Mouse (Mus musculus): ENCODE results near the gene Fgfr2. TPM values are rescaled to one million over a fixed set of nuclear protein-coding genes. Genes with fewer than 3 reads are reported as not detected.

Fgfr2 gene
- polyA plus RNA-seq, 1 experiment: 14.7 TPM

DNA sequence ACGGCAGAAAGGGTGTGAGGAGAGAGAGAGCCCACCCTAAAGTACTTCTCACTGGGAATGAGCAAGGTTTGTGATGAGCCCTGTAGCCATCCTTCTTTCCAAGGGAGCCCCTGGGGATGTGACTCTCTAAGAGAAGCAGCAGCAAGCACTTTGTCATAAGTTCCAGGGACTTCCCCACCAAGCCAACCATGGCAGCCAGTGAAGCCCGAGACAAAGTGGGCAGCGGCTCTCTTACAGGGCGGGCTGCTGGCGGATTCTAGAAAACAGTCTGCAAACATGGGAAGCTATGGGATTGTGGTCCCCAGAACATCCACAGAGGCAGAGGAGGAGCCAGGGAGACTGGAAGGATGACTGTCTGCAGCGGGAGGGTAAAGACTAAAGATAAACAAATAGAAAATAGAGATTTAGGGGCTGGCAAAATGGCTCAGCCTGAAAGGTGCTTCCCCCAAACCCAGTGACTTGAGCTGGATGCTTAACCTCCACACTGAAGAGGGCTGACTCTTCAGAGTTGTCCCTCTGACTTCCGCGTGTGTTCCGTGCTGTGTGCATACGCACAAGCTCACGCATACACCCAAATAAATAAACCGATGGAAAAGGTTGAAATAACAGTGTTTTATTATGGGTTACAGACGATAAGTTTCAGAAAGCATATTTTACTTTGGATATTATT lies 2427.3 kb downstream of the Fgfr2 start:
- Histone ChIP-seq H3K27ac (ENCODE audit: insufficient read depth, low read depth, low read length) (no peak overlapping the region), H3K4me1 (ENCODE audit: control insufficient read depth, insufficient read depth, insufficient read length, low read length) (no peaks in the 10 kb centered on the region; the same call in 1 of the 2 replicates), H3K27me3 (ENCODE audit: control insufficient read depth, insufficient read depth, low read length) (no peaks in the 10 kb centered on the region), H3K36me3 (ENCODE audit: control insufficient read depth, insufficient read depth, low read length) (no peaks in the 10 kb centered on the region; the same call in 1 of the 2 replicates), H3K4me3 (ENCODE audit: low read depth, low read length) (no peak overlapping the region)
- TF ChIP-seq CTCF (IDR thresholded peaks at IDR 0.05; ENCODE audit: extremely low read depth, insufficient read length, insufficient replicate concordance, low read depth, low read length) (no peak), POLR2A (IDR thresholded peaks at IDR 0.05; ENCODE audit: low read depth, low read length) (no peak)
- whole genome bisulfite sequencing: 85% methylated on average over 13 of the region's 13 CpGs

DNA sequence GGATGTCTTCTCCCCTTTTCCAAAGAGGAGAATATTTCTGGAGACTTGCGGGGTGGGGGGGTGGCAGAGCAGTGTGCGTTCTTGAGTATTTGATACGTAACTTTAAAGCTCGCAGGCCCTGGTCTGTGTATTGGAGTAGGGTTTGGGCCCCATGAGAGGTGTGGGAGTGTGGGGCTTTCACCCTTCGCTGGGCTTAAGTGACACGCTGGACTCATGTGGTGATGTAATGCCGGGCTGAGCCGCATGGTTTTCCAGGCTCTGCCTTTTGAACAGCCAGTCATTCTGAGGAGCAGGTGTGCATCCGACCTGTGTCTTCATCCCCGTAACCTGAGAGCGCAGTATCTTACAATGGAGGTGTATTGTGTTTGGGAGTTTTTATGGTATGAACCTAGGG lies 2429.4 kb downstream of the Fgfr2 start:
- H3K27me3 ChIP-seq (ENCODE audit: control insufficient read depth, insufficient read depth, low read length): no peaks in the 10 kb centered on the region
- no peaks in the 10 kb centered on the region for H3K36me3 ChIP-seq (ENCODE audit: control insufficient read depth, insufficient read depth, low read length)
- no peak for TF ChIP-seq CTCF (IDR thresholded peaks at IDR 0.05; ENCODE audit: extremely low read depth, insufficient read length, insufficient replicate concordance, low read depth, low read length)
- TF ChIP-seq POLR2A (IDR thresholded peaks at IDR 0.05; ENCODE audit: low read depth, low read length): no peak
- no peaks in the 10 kb centered on the region; the same call in none of the 2 replicates for H3K4me1 ChIP-seq (ENCODE audit: control insufficient read depth, insufficient read depth, insufficient read length, low read length)
- H3K4me3 ChIP-seq (ENCODE audit: low read depth, low read length): no peak overlapping the region
- H3K27ac ChIP-seq (ENCODE audit: insufficient read depth, low read depth, low read length): no peak overlapping the region
- WGBS: 90% methylated on average over 11 of the region's 11 CpGs

DNA sequence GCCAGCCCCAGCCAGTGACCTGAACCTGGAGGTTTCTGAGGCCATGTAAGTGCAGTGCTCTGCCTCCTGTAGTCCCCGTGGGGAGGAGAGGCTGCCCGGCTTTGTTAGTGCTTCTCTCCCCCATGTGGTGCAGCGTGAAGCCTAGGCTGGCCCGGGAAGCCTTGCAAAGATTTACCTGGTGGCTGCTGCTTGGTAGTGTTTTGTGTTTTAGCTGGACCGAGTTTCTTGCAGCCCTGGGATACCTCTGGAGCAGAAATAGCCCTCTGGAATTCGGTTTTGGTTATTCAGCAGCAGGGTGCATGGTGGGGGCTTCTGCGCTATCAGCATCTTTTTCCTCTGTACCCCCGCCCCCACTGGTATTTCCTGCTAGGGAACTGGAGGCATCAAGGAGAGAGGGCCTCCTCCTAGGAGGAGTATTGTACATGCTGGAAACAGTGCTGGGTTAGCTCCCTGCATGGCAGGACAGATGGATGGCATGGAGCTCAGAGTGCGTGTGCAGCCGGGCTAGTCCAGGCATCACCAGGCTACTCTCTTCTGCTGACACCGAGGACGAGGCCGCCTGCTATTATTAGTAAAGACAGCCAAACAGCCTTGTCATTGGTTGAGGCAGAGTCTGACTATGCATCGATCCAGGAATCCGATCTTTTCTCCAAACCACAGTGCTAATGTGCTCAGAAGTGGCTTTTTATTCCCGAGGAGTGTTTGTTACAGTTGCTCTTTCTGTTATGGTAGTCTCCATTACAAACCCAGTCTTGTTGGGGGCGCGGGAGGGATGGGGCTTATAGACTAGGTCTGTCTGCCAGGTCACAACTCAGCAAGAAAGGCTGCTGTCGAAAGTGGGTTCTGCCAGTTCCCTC lies 2430.0 kb downstream of the Fgfr2 start:
- 70% methylated on average over 19 of the region's 19 CpGs for WGBS
- H3K36me3 ChIP-seq (ENCODE audit: control insufficient read depth, insufficient read depth, low read length): no peaks in the 10 kb centered on the region

DNA sequence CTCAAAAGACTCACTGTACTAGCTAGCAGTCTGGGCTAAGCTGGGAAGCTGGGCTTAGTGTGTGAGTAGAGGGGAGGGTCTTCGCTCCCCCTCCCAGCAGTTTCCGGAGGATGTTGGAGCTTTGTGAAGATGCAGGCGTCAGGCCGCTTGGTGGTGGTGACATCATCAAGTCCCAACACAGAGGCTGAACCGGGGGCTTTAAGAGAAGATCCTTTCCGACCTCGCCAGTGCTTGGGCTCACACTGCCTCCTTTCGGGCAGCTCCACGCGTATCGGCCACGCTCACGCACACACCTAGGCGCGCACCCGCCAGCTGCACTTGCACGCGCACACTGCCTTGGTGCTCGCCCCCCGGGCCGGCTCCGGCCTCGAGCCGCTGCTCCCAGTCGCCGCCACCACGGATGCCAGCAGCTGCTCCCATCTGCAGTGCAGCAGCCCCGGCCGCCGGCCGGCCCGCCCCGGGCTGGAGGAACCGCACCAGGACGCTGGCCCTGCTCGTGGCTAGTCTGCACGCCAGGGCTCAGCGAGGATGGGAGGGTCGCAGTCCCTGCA lies 2430.7 kb downstream of the Fgfr2 start:
- WGBS: 67% methylated on average over 39 of the region's 39 CpGs
- Histone ChIP-seq H3K4me1 (ENCODE audit: control insufficient read depth, insufficient read depth, insufficient read length, low read length) (no peaks in the 10 kb centered on the region; the same call in none of the 2 replicates), H3K27me3 (ENCODE audit: control insufficient read depth, insufficient read depth, low read length) (no peaks in the 10 kb centered on the region), H3K27ac (ENCODE audit: insufficient read depth, low read depth, low read length) (no peak overlapping the region), H3K36me3 (ENCODE audit: control insufficient read depth, insufficient read depth, low read length) (no peaks in the 10 kb centered on the region), H3K4me3 (ENCODE audit: low read depth, low read length) (peak overlapping the region; percentile 45)
- no peak for TF ChIP-seq CTCF (IDR thresholded peaks at IDR 0.05; ENCODE audit: extremely low read depth, insufficient read length, insufficient replicate concordance, low read depth, low read length)
- TF ChIP-seq POLR2A (IDR thresholded peaks at IDR 0.05; ENCODE audit: low read depth, low read length): no peak

More for the DNA sequence above, 2430.0 kb downstream of the Fgfr2 start:
- H3K27ac ChIP-seq (ENCODE audit: insufficient read depth, low read depth, low read length): no peak overlapping the region
- peak overlapping the region; percentile 45 for H3K4me3 ChIP-seq (ENCODE audit: low read depth, low read length)
- H3K4me1 ChIP-seq (ENCODE audit: control insufficient read depth, insufficient read depth, insufficient read length, low read length): no peaks in the 10 kb centered on the region; the same call in none of the 2 replicates
- no peaks in the 10 kb centered on the region for H3K27me3 ChIP-seq (ENCODE audit: control insufficient read depth, insufficient read depth, low read length)
- TF ChIP-seq CTCF (IDR thresholded peaks at IDR 0.05; ENCODE audit: extremely low read depth, insufficient read length, insufficient replicate concordance, low read depth, low read length) (no peak), POLR2A (IDR thresholded peaks at IDR 0.05; ENCODE audit: low read depth, low read length) (no peak)

DNA sequence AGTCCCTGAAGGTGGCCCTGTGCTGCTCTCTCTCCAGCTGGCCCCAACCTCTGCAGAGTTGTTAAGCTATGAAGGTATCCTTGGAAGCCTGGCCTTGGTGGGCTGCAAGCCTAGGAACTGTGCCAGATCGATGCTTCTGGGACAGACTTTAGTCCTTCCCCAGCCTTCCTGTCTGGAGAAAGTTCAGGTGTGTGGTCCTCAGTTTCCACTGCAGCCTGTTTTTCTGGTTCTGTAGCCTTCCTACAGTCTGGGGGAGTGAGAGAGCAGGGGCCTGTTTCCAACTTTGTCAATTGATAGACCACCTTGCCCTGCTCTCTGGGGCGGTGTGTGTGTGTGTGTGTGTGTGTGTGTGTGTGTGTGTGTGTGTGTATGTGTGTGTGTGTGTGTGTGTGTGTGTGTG lies 2431.2 kb downstream of the Fgfr2 start:
- no peak overlapping the region for H3K27ac ChIP-seq (ENCODE audit: insufficient read depth, low read depth, low read length)

DNA sequence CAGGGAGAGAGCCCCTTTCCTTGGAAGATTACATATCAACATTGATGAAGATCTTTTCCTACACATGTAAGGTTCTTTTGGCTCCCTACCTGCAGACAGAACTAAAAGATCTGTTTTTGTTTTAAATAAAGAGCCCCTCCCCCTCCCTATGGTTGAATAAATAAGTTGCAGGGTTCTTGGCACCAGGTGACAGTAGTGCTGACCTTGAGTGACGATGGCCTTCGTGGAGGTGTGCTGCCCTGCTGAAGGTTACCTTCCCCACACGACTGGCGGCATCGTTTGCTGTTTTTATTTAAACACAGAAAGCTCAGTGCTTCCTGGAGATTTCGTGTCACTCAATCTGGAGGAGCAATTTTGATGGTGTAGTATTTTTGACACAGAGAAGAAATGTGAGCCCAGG lies 2432.3 kb downstream of the Fgfr2 start:
- TF ChIP-seq CTCF (IDR thresholded peaks at IDR 0.05; ENCODE audit: extremely low read depth, insufficient read length, insufficient replicate concordance, low read depth, low read length) (no peak), POLR2A (IDR thresholded peaks at IDR 0.05; ENCODE audit: low read depth, low read length) (no peak)
- Histone ChIP-seq H3K27me3 (ENCODE audit: control insufficient read depth, insufficient read depth, low read length) (no peaks in the 10 kb centered on the region), H3K36me3 (ENCODE audit: control insufficient read depth, insufficient read depth, low read length) (no peaks in the 10 kb centered on the region), H3K4me1 (ENCODE audit: control insufficient read depth, insufficient read depth, insufficient read length, low read length) (no peaks in the 10 kb centered on the region; the same call in none of the 2 replicates), H3K4me3 (ENCODE audit: low read depth, low read length) (no peak overlapping the region), H3K27ac (ENCODE audit: insufficient read depth, low read depth, low read length) (no peak overlapping the region)
- 63% methylated on average over 6 of the region's 6 CpGs for WGBS

More for the DNA sequence above, 2431.2 kb downstream of the Fgfr2 start:
- Histone ChIP-seq H3K4me1 (ENCODE audit: control insufficient read depth, insufficient read depth, insufficient read length, low read length) (no peaks in the 10 kb centered on the region; the same call in none of the 2 replicates), H3K4me3 (ENCODE audit: low read depth, low read length) (no peak overlapping the region), H3K27me3 (ENCODE audit: control insufficient read depth, insufficient read depth, low read length) (no peaks in the 10 kb centered on the region), H3K36me3 (ENCODE audit: control insufficient read depth, insufficient read depth, low read length) (no peaks in the 10 kb centered on the region)
- 57% methylated on average over 2 of the region's 2 CpGs for WGBS
- TF ChIP-seq CTCF (IDR thresholded peaks at IDR 0.05; ENCODE audit: extremely low read depth, insufficient read length, insufficient replicate concordance, low read depth, low read length) (no peak), POLR2A (IDR thresholded peaks at IDR 0.05; ENCODE audit: low read depth, low read length) (no peak)

All from small intestine, adult 2 months (tissue).